Mouse (Mus musculus) forelimb bud, embryonic 11.5 days (tissue): ENCODE measurements around the gene Cdk5rap2.

Experiments used
- DNase-seq: peaks from one replicate; pipeline ENCODE4 v3.0.0-alpha.2; 2012; ENCODE audit warnings: low read depth, low spot score

The Cdk5rap2 gene

GRCm38 (mm10) chr4:70261315-70261714 is 148.9 kb downstream of the Cdk5rap2 start:
- DNase-seq: no peak

- DNase-seq: no peak
Measured at GRCm38 (mm10) chr4:70260419-70260807, 149.8 kb downstream of the Cdk5rap2 start.

DNA sequence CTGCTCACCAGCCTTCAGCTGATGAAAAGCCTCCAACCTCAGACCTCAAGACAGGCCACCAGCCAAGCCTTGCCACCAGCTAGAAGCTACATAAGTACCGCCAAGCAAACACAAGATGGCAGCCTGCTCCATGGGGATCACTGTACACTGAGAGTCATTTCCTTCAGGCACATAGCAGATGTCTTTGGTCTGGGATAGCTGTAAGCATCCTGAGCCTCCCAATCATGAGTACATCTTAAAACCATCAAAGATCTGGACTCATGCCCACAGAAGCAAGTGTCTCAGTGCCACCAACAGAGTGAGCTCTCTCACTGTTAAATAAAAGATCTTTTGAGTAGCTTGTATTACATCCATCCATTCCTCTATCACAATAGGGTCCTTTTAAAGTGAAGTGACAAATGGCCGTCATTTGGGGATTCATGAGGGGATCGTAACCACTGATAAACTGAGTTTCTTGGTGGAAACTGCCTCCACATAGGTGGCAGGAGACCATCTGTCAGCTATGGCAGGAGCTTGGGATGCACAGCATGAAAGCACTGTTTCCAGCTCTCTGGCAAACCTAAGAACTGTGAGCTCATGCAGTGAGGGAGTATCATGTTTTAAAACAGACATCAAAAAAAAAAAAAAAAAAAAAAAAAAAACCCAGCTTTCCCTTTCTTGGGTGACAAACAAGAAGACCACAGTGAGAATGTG is 150.4 kb downstream of the Cdk5rap2 start:
- no peak for DNase-seq

GRCm38 (mm10) chr4:70258826-70259225 is 151.4 kb downstream of the Cdk5rap2 start:
- DNase-seq: no peak

DNA sequence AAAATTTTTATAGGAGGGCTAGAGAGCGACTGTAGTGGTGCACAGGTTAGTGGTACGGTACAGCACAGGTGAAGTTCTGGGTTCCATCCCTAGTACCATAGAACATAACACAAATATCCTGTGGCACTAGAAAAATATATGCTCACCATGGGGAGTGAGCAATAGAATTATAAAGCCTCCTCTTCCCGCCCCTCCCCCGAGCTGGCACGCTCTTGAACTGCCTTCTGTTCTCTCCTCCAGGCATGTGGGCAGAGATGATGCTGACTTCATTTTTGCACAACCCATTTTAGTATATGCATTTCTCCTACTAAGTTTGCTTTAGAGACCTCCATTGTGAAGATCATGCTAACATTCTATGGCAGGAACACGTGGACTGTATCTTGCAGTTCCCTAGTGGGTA is 152.0 kb downstream of the Cdk5rap2 start:
- no peak for DNase-seq

DNA sequence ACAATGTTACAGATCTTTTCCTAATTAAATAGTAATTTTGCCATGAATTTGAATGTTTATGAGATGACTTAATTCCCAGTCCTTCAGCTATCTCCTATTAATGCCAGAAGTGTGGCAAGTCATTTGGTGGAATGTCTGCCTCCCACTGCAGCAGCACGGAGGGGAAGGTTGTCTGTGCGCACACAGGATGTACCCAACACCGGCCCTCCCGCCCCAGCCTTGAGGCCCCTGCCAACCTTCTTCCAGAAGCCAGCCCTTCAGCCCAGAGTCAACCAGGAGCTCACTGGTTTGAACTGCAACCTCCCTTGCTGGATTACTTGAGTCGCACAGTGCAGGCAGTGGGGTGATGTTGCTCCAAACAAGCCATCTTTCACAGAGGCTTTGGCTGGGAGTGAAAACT is 158.5 kb downstream of the Cdk5rap2 start:
- no peak for DNase-seq

DNA sequence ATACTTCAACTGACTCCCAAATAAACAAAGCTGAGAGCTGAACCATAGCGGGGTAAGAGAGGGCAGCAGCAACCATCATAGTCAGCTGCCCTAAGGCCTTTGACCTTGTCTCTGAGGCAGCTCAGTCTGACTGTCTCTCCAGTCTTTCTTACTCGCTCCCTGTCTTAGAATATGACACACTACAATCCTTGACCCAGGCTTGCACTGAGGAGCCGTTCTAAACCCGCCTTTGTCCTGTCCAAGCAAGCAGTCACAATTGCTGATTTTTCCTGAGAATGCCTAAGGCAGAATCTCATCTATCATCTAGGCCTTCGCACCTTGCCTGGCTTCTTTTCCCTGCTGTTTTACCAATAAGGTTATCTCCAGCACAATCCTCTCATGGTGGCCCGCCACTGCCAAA is 164.5 kb downstream of the Cdk5rap2 start:
- no peak for DNase-seq

DNA sequence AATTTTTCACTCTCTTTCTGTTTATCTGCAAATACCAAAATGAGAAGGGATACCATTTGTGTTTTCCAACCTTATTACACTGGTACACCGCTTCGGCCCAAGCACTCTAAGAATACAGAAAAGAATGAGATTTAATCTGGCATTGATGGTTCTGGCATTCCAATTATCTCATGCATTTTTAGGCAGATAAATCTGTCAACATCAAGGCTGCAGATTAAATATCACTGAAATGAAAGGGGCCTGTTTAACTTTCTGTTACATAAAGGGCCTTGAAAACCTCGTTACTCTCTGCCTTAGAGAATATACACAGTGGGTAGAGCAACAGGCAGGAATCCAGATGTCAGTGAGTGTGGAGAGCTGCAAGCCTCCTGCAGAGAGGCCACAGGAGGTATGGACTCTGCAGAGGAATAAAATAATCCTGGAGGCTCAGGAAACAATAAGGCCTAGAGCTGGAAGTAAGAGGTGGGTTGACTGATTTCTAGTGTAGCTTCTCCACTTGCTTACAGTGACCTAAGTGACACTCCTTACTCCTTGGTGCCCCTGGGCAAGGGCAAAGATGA is 166.6 kb downstream of the Cdk5rap2 start:
- DNase-seq: no peak

DNA sequence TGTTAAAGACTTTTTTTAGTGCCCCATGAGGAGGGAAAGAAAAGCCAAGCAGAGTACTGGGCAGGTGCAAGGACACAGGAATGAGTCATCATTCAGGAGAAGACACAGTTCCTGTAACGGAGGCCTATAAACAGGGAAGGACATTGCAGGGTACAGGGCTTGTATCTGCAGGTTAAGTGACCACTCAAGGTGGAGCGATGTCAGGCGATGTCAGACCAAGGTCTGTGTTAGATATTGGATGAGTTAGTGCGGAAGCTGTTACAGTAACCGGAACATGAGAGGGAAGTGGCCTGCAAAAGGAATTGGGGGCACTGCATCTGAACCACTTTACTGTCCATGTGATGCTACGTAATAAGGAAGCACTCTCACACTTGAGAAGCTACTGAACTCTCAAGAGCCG is 170.5 kb downstream of the Cdk5rap2 start:
- no peak for DNase-seq

DNA sequence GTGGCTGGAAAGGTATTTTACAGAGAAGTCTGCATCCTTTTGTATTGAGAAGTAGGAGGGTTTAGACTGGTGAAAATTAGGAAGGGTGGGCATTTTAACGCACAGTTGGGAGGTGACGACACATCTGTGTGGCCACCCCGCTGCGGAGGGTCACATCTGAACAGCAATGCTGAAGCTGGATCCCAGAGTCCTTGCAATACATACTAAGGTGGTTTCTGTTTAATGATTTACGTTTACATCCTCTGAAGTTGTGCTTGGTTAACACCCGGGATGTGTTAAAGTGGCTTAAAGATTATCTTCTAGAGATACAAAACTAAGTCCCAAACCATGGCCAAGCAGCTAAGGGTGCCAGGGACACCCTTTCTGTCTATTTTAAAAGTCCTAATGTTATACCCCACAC is 171.4 kb downstream of the Cdk5rap2 start:
- DNase-seq: no peak

DNA sequence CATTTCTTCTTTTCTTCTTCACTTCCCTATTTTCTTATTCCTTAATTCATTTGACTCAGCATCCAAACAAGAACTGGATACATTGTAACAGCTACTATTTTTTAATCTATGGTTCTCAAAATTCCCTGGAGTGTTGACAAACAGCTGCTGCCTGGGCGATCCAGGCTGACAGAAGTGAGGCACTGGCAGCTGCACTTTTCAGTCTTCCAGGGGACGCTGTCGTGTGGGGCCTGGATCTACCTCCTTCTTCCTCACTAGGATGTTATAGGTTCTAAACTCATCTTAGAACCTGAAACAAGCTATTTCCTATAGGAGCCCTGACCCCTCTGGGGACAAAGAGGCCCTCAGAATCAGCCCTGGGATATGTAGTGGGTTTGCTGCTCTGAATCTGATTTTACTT is 177.9 kb downstream of the Cdk5rap2 start:
- DNase-seq: no peak

- DNase-seq: no peak
Measured at GRCm38 (mm10) chr4:70229874-70230273, 180.4 kb downstream of the Cdk5rap2 start.

DNA sequence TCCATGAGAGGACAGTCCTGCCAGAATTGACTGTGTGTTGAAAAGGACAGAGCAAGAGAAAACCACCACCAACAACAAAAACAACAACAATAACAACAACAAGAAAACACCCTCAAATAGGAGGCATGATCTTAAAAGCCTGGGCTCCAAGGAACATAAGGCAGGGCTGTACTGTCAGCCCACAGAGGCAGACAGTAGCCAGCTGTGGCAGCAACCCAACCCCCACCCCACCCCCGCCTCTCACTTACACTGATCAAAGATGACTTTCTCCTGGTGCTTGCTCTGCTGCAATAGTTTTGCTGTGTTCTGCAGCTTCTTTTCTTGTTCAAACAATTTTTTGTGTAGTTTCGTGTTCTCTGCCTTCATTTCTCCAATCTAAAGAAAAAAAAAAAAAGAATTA is 181.9 kb downstream of the Cdk5rap2 start:
- DNase-seq: no peak

DNA sequence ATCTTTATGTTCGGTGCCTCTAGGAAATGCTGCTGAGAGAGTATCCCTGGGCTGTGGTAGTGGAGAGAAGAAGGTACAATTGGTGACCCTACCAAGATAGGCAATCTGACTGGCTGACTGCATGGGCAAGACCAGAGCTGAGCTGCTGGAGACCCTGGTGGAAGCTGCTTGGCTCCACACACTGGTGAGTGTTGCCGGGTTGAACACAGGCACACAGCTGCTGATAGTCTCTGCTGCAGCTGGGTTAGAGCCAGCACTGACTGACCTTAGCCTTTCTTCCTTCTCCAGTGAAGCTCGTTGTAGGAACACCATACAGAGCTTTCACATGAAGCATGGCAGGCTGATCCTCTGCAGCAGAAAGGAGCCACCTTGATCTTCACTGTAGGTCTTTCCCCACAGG is 182.6 kb downstream of the Cdk5rap2 start:
- DNase-seq: no peak

- DNase-seq: no peak
Measured at GRCm38 (mm10) chr4:70224503-70224902, 185.7 kb downstream of the Cdk5rap2 start.

DNA sequence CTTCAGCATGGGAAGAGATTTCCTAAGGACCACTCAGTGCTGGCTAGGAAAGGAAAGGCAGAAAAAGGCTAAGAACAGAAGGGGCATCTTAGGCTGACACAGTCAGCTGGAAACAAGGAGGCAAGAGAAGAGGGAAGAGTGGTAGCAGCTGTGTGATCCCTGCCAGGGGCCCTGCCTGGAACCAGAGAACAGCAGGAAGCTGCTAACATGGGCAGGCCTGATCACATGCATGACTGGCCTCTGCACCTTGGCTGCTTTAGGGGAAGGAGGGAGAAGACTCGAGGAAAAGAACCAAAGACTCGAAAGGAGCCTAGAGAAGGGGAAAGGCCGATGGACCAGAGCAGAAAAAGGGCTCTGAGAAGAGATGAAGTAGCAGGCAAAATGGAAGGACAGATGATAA is 188.4 kb downstream of the Cdk5rap2 start:
- no peak for DNase-seq

GRCm38 (mm10) chr4:70221370-70221769 is 188.9 kb downstream of the Cdk5rap2 start:
- no peak for DNase-seq

DNA sequence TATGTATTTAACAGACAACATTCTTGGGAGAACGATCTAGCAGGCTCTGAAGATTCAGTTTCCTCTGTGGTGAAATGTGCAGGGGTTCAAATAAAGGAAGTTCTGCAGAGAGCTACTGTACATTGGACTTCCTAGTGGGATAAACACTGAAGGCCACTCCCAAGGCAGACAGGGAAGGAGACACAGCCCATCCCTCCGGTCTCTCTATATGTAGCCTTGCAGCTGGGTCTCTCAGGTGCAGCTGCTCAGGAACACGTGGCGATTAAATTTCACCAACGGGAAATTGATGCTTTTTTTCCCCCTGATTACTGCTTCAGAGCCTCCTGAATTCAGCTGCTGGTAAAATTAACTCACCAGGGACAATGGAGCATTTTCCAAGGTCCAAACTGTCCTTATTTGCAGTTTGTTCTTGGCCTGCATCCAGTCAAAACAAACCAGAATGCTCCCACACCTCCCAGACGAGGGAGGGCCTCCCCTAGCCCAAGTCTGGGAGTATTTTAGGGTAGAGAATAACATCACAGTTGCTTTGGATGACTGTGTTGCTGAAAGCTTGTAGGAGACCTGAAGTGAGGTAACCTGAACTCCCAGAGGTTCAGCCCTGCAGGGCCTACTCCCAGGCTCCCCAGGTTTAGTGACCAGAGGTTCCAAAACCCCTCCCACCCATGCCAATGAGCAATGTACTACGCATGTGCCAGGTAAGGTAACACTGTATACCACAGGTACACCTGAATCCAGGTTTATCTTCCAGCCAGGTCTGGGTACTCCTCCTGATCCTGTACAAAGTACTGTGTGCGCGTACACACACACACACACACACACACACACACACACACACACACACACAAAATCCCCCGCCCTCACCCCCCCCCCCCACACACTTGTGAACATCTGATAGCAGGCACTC is 189.7 kb downstream of the Cdk5rap2 start:
- DNase-seq: no peak

- DNase-seq: no peak
Measured at GRCm38 (mm10) chr4:70219776-70220175, 190.5 kb downstream of the Cdk5rap2 start.

- no peak for DNase-seq
Measured at GRCm38 (mm10) chr4:70185971-70186370, 224.3 kb downstream of the Cdk5rap2 start.
